Mouse (Mus musculus) kidney, embryonic 14.5 days (tissue): Measurements from ENCODE around the gene Aebp2. TPM values are rescaled to one million over a fixed set of nuclear protein-coding genes. Genes with fewer than 3 reads are reported as not detected.

Source experiments
- ATAC-seq: fragments of 200-750 bp; cut with Nextera tagmentation; 2 replicates; pipeline ENCODE4 v1.8.0; 2017; ENCODE audit warnings: moderate number of reproducible peaks, mild to moderate bottlenecking, moderate TSS enrichment, moderate library complexity; ENCODE audit not compliant: low FRiP score, low TSS enrichment
- H3K27ac ChIP-seq: fragments of 300-500 bp; sonication (generic); 2 replicates; pipeline ENCODE4 v1.5.1; 2014; ENCODE audit warnings: low read depth, mild to moderate bottlenecking, low read length, moderate library complexity, mixed read lengths
- H3K27me3 ChIP-seq: fragments of 300-500 bp; sonication (generic); 2 replicates; pipeline ENCODE4 v1.6.1; 2014; ENCODE audit warnings: mild to moderate bottlenecking, low read length; ENCODE audit not compliant: control insufficient read depth, insufficient read depth
- H3K36me3 ChIP-seq: fragments of 300-500 bp; sonication (generic); 2 replicates; pipeline ENCODE4 v1.6.1; 2014; ENCODE audit warnings: low read length, mixed read lengths; ENCODE audit not compliant: control insufficient read depth, insufficient read depth
- H3K4me1 ChIP-seq: fragments of 300-500 bp; sonication (generic); 2 replicates; pipeline ENCODE4 v1.6.1; 2014; ENCODE audit warnings: low read length, mixed read lengths; ENCODE audit not compliant: control insufficient read depth, insufficient read depth
- H3K4me2 ChIP-seq: fragments of 300-500 bp; sonication (generic); replicated peaks from 2 replicates; pipeline ENCODE4 v1.6.1; 2014; ENCODE audit warnings: low read depth, mild to moderate bottlenecking, low read length
- H3K4me3 ChIP-seq: fragments of 300-500 bp; sonication (generic); 2 replicates; pipeline ENCODE4 v1.5.1; 2014; ENCODE audit warnings: mild to moderate bottlenecking, low read length
- H3K9ac ChIP-seq: fragments of 300-500 bp; sonication (generic); 2 replicates; pipeline ENCODE4 v1.6.1; 2014; ENCODE audit warnings: low read depth, mild to moderate bottlenecking, low read length, moderate library complexity
- H3K9me3 ChIP-seq: fragments of 300-500 bp; sonication (generic); 2 replicates; pipeline ENCODE4 v1.6.1; 2016; ENCODE audit warnings: low read length; ENCODE audit not compliant: control insufficient read depth
- WGBS: fragments of 180-500 bp; shearing (Covaris S2); extraction: QIAGEN DNeasy Blood & Tissue Kit; methylation state at CpG from one replicate; pipeline ENCODE4 v1.1.7; 2014; 5-methylcytosine and 5-hydroxymethylcytosine counted together
- polyA plus RNA-seq: library from polyadenylated mRNA; unstranded; fragments of >200 nt; fragmentation: Nextera tagmentation; extraction: Ambion mirVana; gene quantifications from 2 replicates; pipeline ENCODE4 v1.2.1, GENCODE M21; 2014

The Aebp2 gene
- polyA plus RNA-seq, 1 experiment from 2014 or later: 18.0 TPM

DNA sequence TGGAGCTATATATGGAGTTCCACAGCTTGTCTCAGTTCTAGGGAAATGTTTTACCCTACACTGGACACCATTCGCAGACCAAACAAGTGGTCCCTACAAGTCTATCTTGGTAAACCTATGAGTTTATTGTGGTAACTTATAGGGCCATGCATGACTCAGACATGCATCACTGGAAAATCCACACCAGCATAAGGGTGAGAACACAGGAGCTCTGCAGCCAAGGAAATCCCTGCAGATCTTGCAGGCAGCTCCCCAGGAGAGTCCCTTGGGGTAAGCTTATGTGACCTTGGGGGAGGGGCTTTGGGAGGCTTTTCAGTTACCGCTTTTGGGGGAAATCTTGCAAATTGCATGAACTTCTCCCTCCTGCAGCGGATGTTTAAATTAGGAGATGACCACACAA lies 8.6 kb upstream of the Aebp2 start:
- Histone ChIP-seq H3K27ac (no peak overlapping the region), H3K27me3 (no peaks in the 10 kb centered on the region), H3K4me3 (no peak overlapping the region), H3K9ac (no peak overlapping the region), H3K9me3 (no peaks in the 10 kb centered on the region), H3K4me1 (no peaks in the 10 kb centered on the region), H3K4me2 (no peak overlapping the region), H3K36me3 (no peaks in the 10 kb centered on the region)
- WGBS: 82% methylated on average over 3 of the region's 3 CpGs
- no peak for ATAC-seq

DNA sequence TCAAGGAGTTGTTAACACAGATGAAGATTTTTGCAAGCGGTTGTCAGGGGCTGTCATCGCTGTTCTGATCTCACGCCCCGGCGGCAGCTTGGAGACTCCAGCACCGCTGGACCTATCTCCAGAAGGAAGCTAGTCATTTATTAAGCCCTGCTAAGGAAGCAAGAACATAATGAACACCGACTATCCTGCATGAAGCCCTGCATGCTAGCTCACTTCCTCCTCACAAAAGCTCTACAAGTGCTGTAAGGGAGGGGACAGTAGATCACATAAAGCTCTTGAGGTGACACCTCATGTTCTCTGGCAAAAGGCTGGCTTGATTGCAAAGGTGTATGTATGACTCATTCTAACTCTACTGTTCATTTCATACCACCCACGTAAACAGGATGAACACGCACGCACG lies 7.8 kb upstream of the Aebp2 start:
- no peak for ATAC-seq
- no peaks in the 10 kb centered on the region for H3K4me1 ChIP-seq
- H3K27ac ChIP-seq: no peak overlapping the region; the same call in 1 of the 2 replicates
- no peak overlapping the region for H3K4me2 ChIP-seq
- H3K9me3 ChIP-seq: no peaks in the 10 kb centered on the region
- no peaks in the 10 kb centered on the region for H3K27me3 ChIP-seq
- WGBS: 80% methylated on average over 11 of the region's 11 CpGs
- H3K4me3 ChIP-seq: no peak overlapping the region
- H3K36me3 ChIP-seq: no peaks in the 10 kb centered on the region
- no peak overlapping the region for H3K9ac ChIP-seq

DNA sequence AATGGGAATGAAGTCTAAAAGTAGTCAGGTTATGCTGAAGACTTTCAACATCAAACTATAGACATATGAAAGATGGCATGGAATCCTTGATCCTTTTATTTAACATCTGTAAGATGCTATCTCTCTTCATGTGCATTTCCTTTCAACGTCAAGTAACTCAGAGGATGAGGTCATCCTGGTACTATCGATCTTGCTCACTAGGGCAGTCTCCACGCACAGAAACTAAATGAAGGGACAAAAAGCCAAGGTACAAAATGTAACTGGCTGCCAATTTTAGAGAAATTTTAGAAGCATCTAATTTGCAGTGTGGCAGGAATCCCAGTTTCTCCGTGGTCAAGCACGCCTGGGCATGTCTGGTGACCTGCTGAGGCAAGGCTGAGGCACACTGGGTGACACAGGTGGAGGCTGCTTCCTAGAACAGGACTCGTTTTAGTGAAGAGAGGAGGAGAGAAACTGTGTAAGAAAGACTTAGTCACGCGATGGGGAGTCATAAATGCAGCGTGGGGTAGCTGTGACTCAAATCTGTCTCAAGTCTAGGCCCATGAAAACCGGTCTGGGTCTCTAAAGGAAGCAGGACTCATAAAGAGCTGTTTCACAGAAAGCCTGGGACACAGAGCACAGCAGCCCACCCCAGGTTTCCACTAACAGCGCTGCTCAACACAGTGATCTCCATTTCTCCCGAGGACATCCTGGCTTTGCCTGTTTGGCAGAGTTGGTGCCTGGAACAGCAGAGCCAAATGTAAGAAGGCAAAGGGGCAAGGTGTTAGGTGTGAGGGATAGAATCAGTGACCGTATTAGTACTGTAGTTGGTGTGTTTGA lies 1.7 kb upstream of the Aebp2 start:
- ATAC-seq: no peak
- Histone ChIP-seq H3K27ac (no peak overlapping the region), H3K4me1 (peaks cover 2% of the 10 kb centered on the region; the same call in 1 of the 2 replicates), H3K36me3 (no peaks in the 10 kb centered on the region), H3K27me3 (no peaks in the 10 kb centered on the region), H3K9me3 (no peaks in the 10 kb centered on the region), H3K4me2 (no peak overlapping the region), H3K4me3 (no peak overlapping the region), H3K9ac (no peak overlapping the region)
- WGBS: 68% methylated on average over 13 of the region's 13 CpGs

DNA sequence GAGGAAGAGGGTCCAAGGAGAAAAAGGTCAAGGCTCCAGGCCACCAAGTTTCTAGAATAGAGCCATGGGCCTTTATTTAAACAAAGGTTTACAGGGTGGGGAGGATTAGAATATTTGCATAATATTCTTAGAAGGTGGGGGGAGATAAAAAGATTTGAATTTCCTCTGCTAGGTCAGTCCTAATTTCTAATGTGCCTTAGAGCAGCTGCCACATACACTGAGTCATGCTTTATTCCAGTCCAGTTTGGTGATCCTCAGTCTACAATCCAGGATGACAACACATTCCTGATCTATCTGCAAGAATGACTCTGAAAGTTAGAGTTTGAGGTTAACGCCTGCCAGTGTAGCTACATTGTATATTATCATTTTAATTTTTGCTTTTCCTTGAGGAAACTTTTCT lies 841 bp upstream of the Aebp2 start:
- H3K27me3 ChIP-seq: no peaks in the 10 kb centered on the region
- H3K4me2 ChIP-seq: no peak overlapping the region
- no peaks in the 10 kb centered on the region for H3K9me3 ChIP-seq
- WGBS: 86% methylated on average over 1 of the region's 1 CpGs
- no peaks in the 10 kb centered on the region for H3K36me3 ChIP-seq
- H3K9ac ChIP-seq: no peak overlapping the region
- no peak overlapping the region for H3K4me3 ChIP-seq
- no peak for ATAC-seq
- peaks cover 11% of the 10 kb centered on the region; the same call in 1 of the 2 replicates for H3K4me1 ChIP-seq
- H3K27ac ChIP-seq: no peak overlapping the region

DNA sequence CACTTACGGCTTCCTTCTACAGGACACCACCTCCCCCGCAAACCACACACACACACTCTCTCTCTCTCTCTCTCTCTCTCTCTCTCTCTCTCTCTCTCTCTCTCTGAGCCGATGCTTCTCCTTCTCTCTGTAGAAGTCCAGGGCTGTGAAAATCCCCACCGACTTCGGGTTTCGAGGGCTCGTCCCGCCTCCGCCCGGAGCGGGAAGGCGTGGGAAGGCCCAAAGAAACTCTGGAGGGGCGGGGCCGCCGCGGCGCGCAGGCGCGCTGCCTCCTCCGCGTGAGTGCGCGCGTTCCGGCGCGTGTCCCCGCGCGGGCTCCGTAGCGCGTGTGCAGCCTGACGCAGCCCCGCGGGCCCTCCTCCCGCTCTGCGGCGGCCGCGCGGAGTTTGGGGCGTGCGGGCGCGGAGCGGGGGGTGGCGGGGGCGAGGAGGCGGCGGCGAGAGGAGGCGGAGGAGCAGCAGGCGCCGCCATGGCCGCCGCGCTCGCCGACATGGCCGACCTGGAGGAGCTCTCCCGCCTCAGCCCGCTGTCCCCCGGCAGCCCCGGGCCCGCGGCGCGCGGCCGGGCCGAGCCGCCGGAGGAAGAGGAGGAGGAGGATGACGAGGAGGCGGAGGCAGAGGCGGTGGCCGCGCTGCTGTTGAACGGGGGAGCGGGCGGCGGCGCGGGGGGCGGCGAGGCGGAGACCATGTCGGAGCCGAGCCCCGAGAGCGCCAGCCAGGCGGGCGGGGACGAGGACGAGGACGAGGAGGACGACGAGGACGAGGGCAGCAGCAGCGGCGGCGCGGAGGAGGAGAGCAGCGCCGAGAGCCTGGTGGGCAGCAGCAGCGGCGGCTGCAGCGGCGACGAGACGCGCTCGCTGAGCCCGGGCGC lies 998 bp downstream of the Aebp2 start:
- Histone ChIP-seq H3K4me1 (peaks cover 17% of the 10 kb centered on the region), H3K9me3 (no peaks in the 10 kb centered on the region), H3K9ac (peak overlapping the region; percentile 99), H3K4me2 (peak overlapping the region; percentile 64), H3K27ac (peak overlapping the region; percentile 93), H3K36me3 (no peaks in the 10 kb centered on the region), H3K4me3 (peak overlapping the region; percentile 99), H3K27me3 (no peaks in the 10 kb centered on the region)
- peak; percentile 92 for ATAC-seq
- WGBS: under 1% methylated on average over 81 of the region's 117 CpGs

DNA sequence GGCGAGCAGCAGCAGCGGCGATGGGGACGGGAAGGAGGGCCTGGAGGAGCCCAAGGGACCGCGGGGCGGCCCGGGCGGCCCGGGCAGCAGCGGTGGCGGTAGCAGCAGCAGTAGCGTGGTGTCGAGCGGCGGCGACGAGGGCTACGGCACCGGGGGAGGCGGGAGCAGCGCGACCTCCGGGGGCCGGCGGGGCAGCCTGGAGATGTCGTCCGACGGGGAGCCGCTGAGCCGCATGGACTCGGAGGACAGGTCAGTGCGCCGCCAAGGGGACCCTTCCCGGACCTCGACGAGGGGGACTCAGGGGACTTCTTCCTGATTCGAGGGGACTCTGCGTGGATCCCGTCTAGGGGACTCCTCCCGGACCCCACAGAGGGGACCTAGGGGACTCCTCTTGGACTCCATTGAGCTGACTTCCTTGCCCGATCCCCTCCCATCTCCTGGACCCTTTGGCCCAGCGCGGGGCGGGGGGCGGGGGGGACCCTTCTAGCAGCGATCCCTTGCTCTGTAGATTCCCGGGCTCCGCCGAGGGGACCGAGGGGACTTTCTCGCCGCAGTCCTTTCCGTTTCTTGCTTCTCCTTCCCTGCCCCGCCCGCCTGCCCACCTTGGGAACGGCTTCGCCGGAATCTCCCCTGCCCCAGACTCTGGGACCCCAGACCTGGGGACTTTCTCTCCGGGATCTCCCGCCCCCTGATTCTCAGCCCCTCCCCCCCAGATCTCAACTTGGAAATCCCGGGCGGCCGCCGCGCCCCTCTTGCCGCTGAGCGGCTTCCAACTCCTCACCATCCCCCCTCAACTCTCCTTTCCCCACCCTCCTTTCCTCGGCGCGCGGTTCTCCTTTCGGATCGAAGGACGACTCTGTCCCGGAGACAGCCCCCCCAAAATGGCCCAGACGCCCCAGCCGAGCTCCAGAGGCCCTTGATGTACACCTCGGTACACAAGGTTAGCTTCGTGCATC lies 1.9 kb downstream of the Aebp2 start:
- WGBS: under 1% methylated on average over 72 of the region's 80 CpGs
- H3K4me1 ChIP-seq: peaks cover 17% of the 10 kb centered on the region
- H3K27me3 ChIP-seq: no peaks in the 10 kb centered on the region
- H3K4me2 ChIP-seq: peak overlapping the region; percentile 64
- H3K9ac ChIP-seq: peak overlapping the region; percentile 99
- H3K9me3 ChIP-seq: no peaks in the 10 kb centered on the region
- peak; percentile 21 for ATAC-seq
- no peaks in the 10 kb centered on the region for H3K36me3 ChIP-seq
- peak overlapping the region; percentile 99 for H3K4me3 ChIP-seq
- H3K27ac ChIP-seq: peak overlapping the region; percentile 93

DNA sequence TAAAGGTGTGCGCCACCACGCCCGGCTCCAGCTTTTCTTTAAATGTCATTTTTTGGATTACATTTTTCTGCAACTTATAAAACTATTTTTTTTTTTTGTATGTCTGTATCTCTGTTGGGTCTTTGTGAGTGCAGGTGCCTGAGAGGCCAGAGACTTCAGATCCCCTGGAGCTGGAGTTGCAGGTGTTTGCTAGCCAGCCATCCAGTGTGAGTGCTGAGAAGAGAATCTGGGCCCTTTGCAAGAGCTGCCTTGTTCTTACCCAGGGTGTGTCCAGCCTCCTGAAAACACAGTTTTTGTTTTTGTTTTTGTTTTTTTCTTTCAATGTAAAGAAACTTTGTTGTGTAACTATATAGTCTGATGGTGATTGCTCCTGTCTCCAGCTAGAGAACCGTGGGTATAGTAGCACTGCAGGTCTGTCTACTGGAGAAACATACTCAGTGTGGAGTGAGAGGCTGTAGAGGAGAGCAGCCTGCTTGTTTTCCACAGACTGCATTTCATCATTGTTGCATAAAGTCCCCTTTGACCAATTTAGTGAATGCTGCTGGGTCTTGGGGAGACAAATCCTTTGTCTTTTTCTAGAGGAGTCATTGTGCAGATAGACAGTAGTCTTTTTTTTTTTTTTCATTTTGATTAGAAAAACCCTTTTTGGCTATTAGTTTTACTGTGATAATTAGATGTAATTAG lies 6.9 kb downstream of the Aebp2 start:
- Histone ChIP-seq H3K9ac (no peak overlapping the region), H3K4me2 (no peak overlapping the region), H3K36me3 (peaks cover 5% of the 10 kb centered on the region), H3K9me3 (no peaks in the 10 kb centered on the region), H3K4me1 (peaks cover 17% of the 10 kb centered on the region), H3K4me3 (no peak overlapping the region), H3K27ac (no peak overlapping the region), H3K27me3 (no peaks in the 10 kb centered on the region)
- no peak for ATAC-seq
- 88% methylated on average over 4 of the region's 4 CpGs for WGBS

DNA sequence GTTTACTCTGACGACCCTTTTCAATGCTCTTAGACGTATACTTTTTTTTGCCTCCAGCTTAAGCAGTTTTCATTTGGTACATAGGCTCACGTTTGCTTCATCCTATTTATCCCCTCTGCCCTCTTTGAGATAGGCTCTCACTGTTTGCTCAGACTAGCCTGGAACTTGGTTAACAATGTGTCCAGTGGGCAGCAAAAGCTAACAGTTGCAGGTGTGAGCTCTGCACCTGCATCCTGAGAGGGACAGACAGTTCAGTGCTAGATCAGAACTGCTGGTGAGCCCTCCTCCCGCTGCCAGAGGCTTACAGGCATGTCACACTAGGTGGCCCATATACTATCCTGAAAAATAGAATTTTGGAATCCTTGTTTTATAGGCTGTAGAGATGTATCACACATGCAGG lies 7.8 kb downstream of the Aebp2 start:
- no peak for ATAC-seq
- peaks cover 17% of the 10 kb centered on the region for H3K4me1 ChIP-seq
- no peaks in the 10 kb centered on the region for H3K27me3 ChIP-seq
- H3K4me3 ChIP-seq: no peak overlapping the region
- H3K9me3 ChIP-seq: no peaks in the 10 kb centered on the region
- no peak overlapping the region for H3K9ac ChIP-seq
- WGBS: 81% methylated on average over 4 of the region's 4 CpGs
- H3K36me3 ChIP-seq: peaks cover 8% of the 10 kb centered on the region
- H3K27ac ChIP-seq: no peak overlapping the region
- no peak overlapping the region for H3K4me2 ChIP-seq
